Mouse (Mus musculus) G1E (cell line): ENCODE measurements at regions not wholly inside any gene's neighbourhood (a gene's known extent, or its start where the extent isn't known, plus 50 kb on each side); places are given as distances from the start of the nearest gene placed in this dataset.

Experiments used
- CTCF ChIP-seq: IDR thresholded peaks from 2 replicates; pipeline ENCODE4 v1.5.1; 2012; ENCODE audit warnings: low read depth, low read length, inconsistent platforms, mixed read lengths
- GATA1 ChIP-seq: IDR thresholded peaks from 2 replicates; pipeline ENCODE4 v1.6.1; 2012; ENCODE audit warnings: borderline replicate concordance, low read length, inconsistent platforms, mixed read lengths
- POLR2AphosphoS5 ChIP-seq: IDR thresholded peaks from 2 replicates; pipeline ENCODE4 v1.6.1; 2012; ENCODE audit warnings: low read depth, low read length, inconsistent platforms; ENCODE audit not compliant: insufficient replicate concordance

DNA sequence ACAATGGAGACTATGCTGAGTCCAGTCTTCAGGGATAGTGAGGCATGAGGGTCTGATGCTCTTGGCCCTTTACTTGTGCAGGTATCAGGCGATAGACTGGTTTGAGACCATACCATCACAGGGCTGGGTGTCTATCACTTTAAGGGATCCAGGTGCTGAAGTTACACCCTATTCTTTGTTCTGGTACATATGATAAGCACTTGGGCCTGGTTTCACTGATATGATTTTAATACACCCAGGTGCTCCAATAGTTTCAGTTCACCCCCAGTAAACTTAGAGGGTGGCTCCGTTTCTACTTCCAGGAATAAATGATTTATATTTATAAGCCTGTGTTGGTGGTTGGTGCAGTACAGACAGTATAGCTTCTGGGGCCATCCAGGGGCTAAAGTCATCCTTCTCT, 173.0 kb upstream of the Nrip1 start:
- TF ChIP-seq CTCF (no peak), GATA1 (no peak), POLR2AphosphoS5 (no peak)
